Mouse (Mus musculus): Measurements from ENCODE around the gene Gna15. TPM values are rescaled to one million over a fixed set of nuclear protein-coding genes. Genes with fewer than 3 reads are reported as not detected.

Gna15 gene
- polyA plus RNA-seq, 1 experiment from 2014 or later: 11.3 TPM

GRCm38 (mm10) chr10:81568381-81569191 lies 44.6 kb upstream of the Gna15 start:
- Histone ChIP-seq H3K27me3 (replicated peaks; ENCODE audit: control insufficient read depth, insufficient read depth, low read length) (peaks cover 9% of the 10 kb centered on the region), H3K36me3 (ENCODE audit: control insufficient read depth, insufficient read depth, low read length) (peaks cover 18% of the 10 kb centered on the region), H3K4me3 (ENCODE audit: low read depth, low read length) (no peak overlapping the region), H3K4me1 (replicated peaks; ENCODE audit: control insufficient read depth, insufficient read depth, low read length) (peaks cover 64% of the 10 kb centered on the region), H3K4me2 (peak overlapping the region; percentile 31; the same call in 1 of the 2 replicates), H3K27ac (ENCODE audit: low read depth, low read length) (peak overlapping the region; percentile 35; the same call in 1 of the 2 replicates), H3K9ac (ENCODE audit: low read depth, low read length) (no peak overlapping the region; the same call in 1 of the 2 replicates), H3K9me3 (ENCODE audit: control insufficient read depth, low read length) (no peaks in the 10 kb centered on the region)
- ATAC-seq (replicated peaks; ENCODE audit: low FRiP score) (no peak), DNase-seq (ENCODE audit: low spot score) (peak; percentile 65)
- WGBS: 21% methylated on average over 16 of the region's 16 CpGs

- WGBS: 53% methylated on average over 20 of the region's 20 CpGs
- Histone ChIP-seq H3K36me3 (ENCODE audit: control insufficient read depth, insufficient read depth, low read length) (peaks cover 25% of the 10 kb centered on the region), H3K4me1 (replicated peaks; ENCODE audit: control insufficient read depth, insufficient read depth, low read length) (peaks cover 69% of the 10 kb centered on the region), H3K4me3 (ENCODE audit: low read depth, low read length) (no peak overlapping the region), H3K9ac (ENCODE audit: low read depth, low read length) (no peak overlapping the region; the same call in 1 of the 2 replicates), H3K27me3 (replicated peaks; ENCODE audit: control insufficient read depth, insufficient read depth, low read length) (peaks cover 2% of the 10 kb centered on the region), H3K4me2 (no peak overlapping the region), H3K9me3 (ENCODE audit: control insufficient read depth, low read length) (no peaks in the 10 kb centered on the region), H3K27ac (ENCODE audit: low read depth, low read length) (no peak overlapping the region)
- ATAC-seq (replicated peaks; ENCODE audit: low FRiP score) (no peak), DNase-seq (ENCODE audit: low spot score) (no peak)
These were observed 41.5 kb upstream of the Gna15 start for GRCm38 (mm10) chr10:81565257-81566228.

GRCm38 (mm10) chr10:81564734-81565133 lies 40.7 kb upstream of the Gna15 start:
- 30% methylated on average over 10 of the region's 10 CpGs for WGBS
- H3K4me3 ChIP-seq (ENCODE audit: low read depth, low read length): no peak overlapping the region
- peaks cover 63% of the 10 kb centered on the region for H3K4me1 ChIP-seq (replicated peaks; ENCODE audit: control insufficient read depth, insufficient read depth, low read length)
- ATAC-seq (replicated peaks; ENCODE audit: low FRiP score) (no peak), DNase-seq (ENCODE audit: low spot score) (no peak)
- H3K27me3 ChIP-seq (replicated peaks; ENCODE audit: control insufficient read depth, insufficient read depth, low read length): peaks cover 2% of the 10 kb centered on the region
- H3K27ac ChIP-seq (ENCODE audit: low read depth, low read length): no peak overlapping the region
- no peaks in the 10 kb centered on the region for H3K9me3 ChIP-seq (ENCODE audit: control insufficient read depth, low read length)
- H3K9ac ChIP-seq (ENCODE audit: low read depth, low read length): no peak overlapping the region
- H3K4me2 ChIP-seq: no peak overlapping the region
- H3K36me3 ChIP-seq (ENCODE audit: control insufficient read depth, insufficient read depth, low read length): peaks cover 25% of the 10 kb centered on the region

GRCm38 (mm10) chr10:81564216-81564615 lies 40.2 kb upstream of the Gna15 start:
- H3K27me3 ChIP-seq (replicated peaks; ENCODE audit: control insufficient read depth, insufficient read depth, low read length): peaks cover 2% of the 10 kb centered on the region
- H3K9ac ChIP-seq (ENCODE audit: low read depth, low read length): 0 out of 2 replicates have a peak overlapping the region, but pooled peaks have one; percentile 30
- H3K36me3 ChIP-seq (ENCODE audit: control insufficient read depth, insufficient read depth, low read length): peaks cover 25% of the 10 kb centered on the region
- peaks cover 58% of the 10 kb centered on the region for H3K4me1 ChIP-seq (replicated peaks; ENCODE audit: control insufficient read depth, insufficient read depth, low read length)
- no peaks in the 10 kb centered on the region for H3K9me3 ChIP-seq (ENCODE audit: control insufficient read depth, low read length)
- WGBS: 11% methylated on average over 10 of the region's 10 CpGs
- DNase-seq (ENCODE audit: low spot score) (no peak), ATAC-seq (replicated peaks; ENCODE audit: low FRiP score) (no peak)
- H3K4me3 ChIP-seq (ENCODE audit: low read depth, low read length): peak overlapping the region; percentile 26; the same call in 1 of the 2 replicates
- no peak overlapping the region for H3K27ac ChIP-seq (ENCODE audit: low read depth, low read length)
- peak overlapping the region; percentile 52 for H3K4me2 ChIP-seq

DNA sequence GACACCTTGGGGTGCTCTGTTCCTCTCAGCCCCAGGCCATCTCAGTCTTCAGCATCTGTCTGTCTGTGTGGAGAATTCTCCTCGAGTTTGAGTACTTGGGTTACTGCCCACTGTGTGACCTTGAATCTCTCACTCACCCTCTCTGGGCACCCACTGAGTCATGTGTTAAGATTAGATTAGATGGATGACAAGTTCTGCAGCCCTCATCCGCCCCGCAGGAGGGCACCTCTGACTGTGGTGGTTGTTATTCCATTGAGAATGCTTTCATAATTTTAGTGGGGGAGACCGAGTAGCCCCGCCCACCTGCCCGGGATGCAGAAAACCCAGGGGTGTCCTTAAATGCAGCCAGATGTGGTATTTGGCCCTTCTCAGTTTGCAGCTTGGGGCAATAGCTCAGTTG lies 39.5 kb upstream of the Gna15 start:
- Histone ChIP-seq H3K4me1 (replicated peaks; ENCODE audit: control insufficient read depth, insufficient read depth, low read length) (peaks cover 56% of the 10 kb centered on the region), H3K27ac (ENCODE audit: low read depth, low read length) (0 out of 2 replicates have a peak overlapping the region, but pooled peaks have one; percentile 19), H3K36me3 (ENCODE audit: control insufficient read depth, insufficient read depth, low read length) (peaks cover 25% of the 10 kb centered on the region), H3K9ac (ENCODE audit: low read depth, low read length) (no peak overlapping the region), H3K27me3 (replicated peaks; ENCODE audit: control insufficient read depth, insufficient read depth, low read length) (peaks cover 2% of the 10 kb centered on the region; the same call in 1 of the 2 replicates), H3K4me3 (ENCODE audit: low read depth, low read length) (no peak overlapping the region), H3K9me3 (ENCODE audit: control insufficient read depth, low read length) (no peaks in the 10 kb centered on the region), H3K4me2 (peak overlapping the region; percentile 52)
- no peak for DNase-seq (ENCODE audit: low spot score)
- WGBS: 39% methylated on average over 6 of the region's 6 CpGs
- ATAC-seq (replicated peaks; ENCODE audit: low FRiP score): no peak

DNA sequence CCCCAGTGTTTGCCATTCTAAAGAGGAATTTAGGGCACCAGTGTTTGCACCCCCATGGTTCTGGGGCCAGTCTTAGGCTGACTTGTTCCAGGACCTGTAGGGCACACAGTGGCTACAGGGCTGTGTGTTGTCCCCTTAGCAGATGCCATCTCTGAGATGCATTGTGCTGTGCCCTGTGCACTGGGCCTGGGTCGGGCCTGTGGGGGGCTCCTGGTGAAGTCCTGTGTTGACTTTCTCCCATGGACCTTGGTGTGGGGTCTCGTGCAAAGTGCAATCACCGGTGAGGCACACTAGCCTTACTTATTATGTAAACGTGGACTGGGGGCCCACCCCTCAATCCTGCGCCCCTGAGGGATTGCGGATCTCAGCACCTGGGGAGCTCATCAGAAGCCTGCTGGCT lies 38.4 kb upstream of the Gna15 start:
- DNase-seq (ENCODE audit: low spot score): no peak
- Histone ChIP-seq H3K9ac (ENCODE audit: low read depth, low read length) (no peak overlapping the region), H3K4me3 (ENCODE audit: low read depth, low read length) (0 out of 2 replicates have a peak overlapping the region, but pooled peaks have one; percentile 3), H3K9me3 (ENCODE audit: control insufficient read depth, low read length) (no peaks in the 10 kb centered on the region), H3K36me3 (ENCODE audit: control insufficient read depth, insufficient read depth, low read length) (peaks cover 25% of the 10 kb centered on the region), H3K4me2 (peak overlapping the region; percentile 20), H3K27me3 (replicated peaks; ENCODE audit: control insufficient read depth, insufficient read depth, low read length) (0 out of 2 replicates have a peak, but pooled peaks cover 2% of the 10 kb centered on the region), H3K4me1 (replicated peaks; ENCODE audit: control insufficient read depth, insufficient read depth, low read length) (peaks cover 51% of the 10 kb centered on the region), H3K27ac (ENCODE audit: low read depth, low read length) (no peak overlapping the region; the same call in 1 of the 2 replicates)
- WGBS: 78% methylated on average over 6 of the region's 6 CpGs
- ATAC-seq (replicated peaks; ENCODE audit: low FRiP score): no peak

DNA sequence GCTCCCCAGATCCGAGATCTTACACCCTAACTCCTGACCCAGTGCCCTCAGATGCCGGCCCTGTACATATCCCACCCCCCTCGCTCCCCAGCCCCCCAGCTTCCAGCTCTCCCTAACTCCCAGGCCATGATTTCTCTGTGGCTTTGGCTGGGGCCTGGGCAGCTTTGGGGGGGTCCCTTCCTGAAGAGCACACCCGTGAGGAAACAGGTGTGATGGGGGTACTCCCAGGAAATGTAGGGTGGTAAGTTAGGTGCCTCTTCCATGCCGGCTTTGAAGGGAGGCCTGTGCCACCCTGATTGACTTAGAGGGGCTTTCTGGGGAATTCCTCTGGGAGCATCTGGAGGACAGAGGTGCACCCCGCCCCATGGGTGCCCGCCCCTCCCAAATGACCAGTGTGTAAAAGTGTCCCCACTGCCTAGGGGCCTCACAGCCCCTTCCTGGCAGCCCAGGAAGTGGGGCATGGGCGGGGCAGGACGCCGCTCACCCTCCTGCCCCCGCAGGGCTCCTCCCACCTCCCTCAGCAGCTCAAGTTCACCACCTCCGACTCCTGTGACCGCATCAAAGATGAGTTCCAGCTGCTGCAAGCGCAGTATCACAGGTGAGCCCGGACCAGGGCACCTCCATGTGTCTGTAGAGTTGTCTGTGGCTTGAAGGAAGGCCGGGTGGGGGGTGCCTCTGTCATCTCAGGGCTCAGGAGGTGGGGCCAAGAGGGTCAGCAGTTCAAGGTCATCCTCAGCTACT lies 36.9 kb upstream of the Gna15 start:
- H3K27me3 ChIP-seq (replicated peaks; ENCODE audit: control insufficient read depth, insufficient read depth, low read length): 0 out of 2 replicates have a peak, but pooled peaks cover 2% of the 10 kb centered on the region
- peaks cover 18% of the 10 kb centered on the region for H3K36me3 ChIP-seq (ENCODE audit: control insufficient read depth, insufficient read depth, low read length)
- H3K9ac ChIP-seq (ENCODE audit: low read depth, low read length): peak overlapping the region; percentile 93
- peak overlapping the region; percentile 97 for H3K4me2 ChIP-seq
- ATAC-seq (replicated peaks; ENCODE audit: low FRiP score) (peak; percentile 22; the same call in 1 of the 2 replicates), DNase-seq (ENCODE audit: low spot score) (peak; percentile 65)
- H3K4me3 ChIP-seq (ENCODE audit: low read depth, low read length): peak overlapping the region; percentile 90
- WGBS: 6% methylated on average over 16 of the region's 16 CpGs
- peak overlapping the region; percentile 85 for H3K27ac ChIP-seq (ENCODE audit: low read depth, low read length)
- H3K4me1 ChIP-seq (replicated peaks; ENCODE audit: control insufficient read depth, insufficient read depth, low read length): peaks cover 48% of the 10 kb centered on the region
- H3K9me3 ChIP-seq (ENCODE audit: control insufficient read depth, low read length): no peaks in the 10 kb centered on the region
